Mouse (Mus musculus) spleen, adult 10 weeks (tissue): ENCODE data around the gene Slc30a10. TPM values are rescaled to one million over a fixed set of nuclear protein-coding genes. Genes with fewer than 3 reads are reported as not detected.

Experiments used
- polyA plus RNA-seq: library from polyadenylated mRNA; stranded (reverse); fragments of 350-450 nt; fragmentation: Illumina TruSeq; extraction: RNeasy Lipid Tissue Mini Kit (QIAGEN cat#74804); gene quantifications from one replicate; pipeline ENCODE4 v1.2.3, GENCODE M21; 2015; ENCODE audit warnings: low replicate concordance; ENCODE audit not compliant: insufficient read depth

Gene Slc30a10
- 0.12 TPM for polyA plus RNA-seq

GRCm38 (mm10) chr1:185454575-185454954 lies at the start of gene Slc30a10:
Gene Slc30a10 (plus strand): TSS chr1:185454848.

Other genes with a start within 250 kb of the Slc30a10 start
- gene Iars2, start 125.5 kb upstream of the Slc30a10 start, polyA plus RNA-seq: 32.0 TPM
- gene Bpnt1, start 122.7 kb upstream of the Slc30a10 start, polyA plus RNA-seq: 19.0 TPM
- 64.1 TPM for gene Eprs, start 91.8 kb upstream of the Slc30a10 start, polyA plus RNA-seq